Mouse (Mus musculus) ES-Bruce4 (cell line): ENCODE results near the gene Actc1. TPM values are rescaled to one million over a fixed set of nuclear protein-coding genes. Genes with fewer than 3 reads are reported as not detected.

ENCODE experiments used
- H3K27ac ChIP-seq: 2 replicates; pipeline ENCODE4 v1.5.1; 2012; ENCODE audit warnings: low read length, inconsistent platforms; ENCODE audit not compliant: insufficient read depth
- H3K27me3 ChIP-seq: 2 replicates; pipeline ENCODE4 v1.6.1; 2012; ENCODE audit warnings: mild to moderate bottlenecking, low read length, inconsistent platforms; ENCODE audit not compliant: control insufficient read depth, poor library complexity, insufficient read depth, severe bottlenecking
- H3K36me3 ChIP-seq: 2 replicates; pipeline ENCODE4 v1.6.1; 2012; ENCODE audit warnings: inconsistent platforms, mild to moderate bottlenecking, low read length, moderate library complexity; ENCODE audit not compliant: control insufficient read depth, poor library complexity, insufficient read depth, severe bottlenecking
- H3K4me1 ChIP-seq: one replicate; pipeline ENCODE4 v1.8.1; 2011; ENCODE audit warnings: low read length; ENCODE audit not compliant: control insufficient read depth, insufficient read depth
- H3K4me3 ChIP-seq: 2 replicates; pipeline ENCODE4 v1.5.1; 2011; ENCODE audit warnings: low read depth, mild to moderate bottlenecking, low read length
- H3K9ac ChIP-seq: 2 replicates; pipeline ENCODE4 v1.6.1; 2012; ENCODE audit warnings: low read depth, mild to moderate bottlenecking, inconsistent platforms; ENCODE audit not compliant: poor library complexity, severe bottlenecking
- H3K9me3 ChIP-seq: replicated peaks from 2 replicates; pipeline ENCODE4 v1.6.1; 2012; ENCODE audit warnings: mild to moderate bottlenecking, low read length, inconsistent platforms; ENCODE audit not compliant: control insufficient read depth, poor library complexity, insufficient read depth, severe bottlenecking
- CTCF ChIP-seq: IDR thresholded peaks from one replicate; pipeline ENCODE4 v1.8.1; 2011; ENCODE audit warnings: low read depth, low read length
- EP300 ChIP-seq: IDR thresholded peaks from 2 replicates; pipeline ENCODE4 v1.6.1; 2011; ENCODE audit warnings: low read depth, low read length; ENCODE audit not compliant: insufficient read depth
- POLR2A ChIP-seq: IDR thresholded peaks from one replicate; pipeline ENCODE4 v1.8.1; 2011; ENCODE audit warnings: low read length; ENCODE audit not compliant: insufficient read depth
- polyA plus RNA-seq: library from polyadenylated mRNA; stranded (reverse); fragments of >200 nt; gene quantifications from 2 replicates; pipeline ENCODE4 v1.2.4, GENCODE M21; 2011; ENCODE audit warnings: low read depth; ENCODE audit not compliant: missing spikeins, insufficient read depth, insufficient read length

Actc1 gene
- 1.4 and 2.1 TPM in 2 replicates for polyA plus RNA-seq

DNA sequence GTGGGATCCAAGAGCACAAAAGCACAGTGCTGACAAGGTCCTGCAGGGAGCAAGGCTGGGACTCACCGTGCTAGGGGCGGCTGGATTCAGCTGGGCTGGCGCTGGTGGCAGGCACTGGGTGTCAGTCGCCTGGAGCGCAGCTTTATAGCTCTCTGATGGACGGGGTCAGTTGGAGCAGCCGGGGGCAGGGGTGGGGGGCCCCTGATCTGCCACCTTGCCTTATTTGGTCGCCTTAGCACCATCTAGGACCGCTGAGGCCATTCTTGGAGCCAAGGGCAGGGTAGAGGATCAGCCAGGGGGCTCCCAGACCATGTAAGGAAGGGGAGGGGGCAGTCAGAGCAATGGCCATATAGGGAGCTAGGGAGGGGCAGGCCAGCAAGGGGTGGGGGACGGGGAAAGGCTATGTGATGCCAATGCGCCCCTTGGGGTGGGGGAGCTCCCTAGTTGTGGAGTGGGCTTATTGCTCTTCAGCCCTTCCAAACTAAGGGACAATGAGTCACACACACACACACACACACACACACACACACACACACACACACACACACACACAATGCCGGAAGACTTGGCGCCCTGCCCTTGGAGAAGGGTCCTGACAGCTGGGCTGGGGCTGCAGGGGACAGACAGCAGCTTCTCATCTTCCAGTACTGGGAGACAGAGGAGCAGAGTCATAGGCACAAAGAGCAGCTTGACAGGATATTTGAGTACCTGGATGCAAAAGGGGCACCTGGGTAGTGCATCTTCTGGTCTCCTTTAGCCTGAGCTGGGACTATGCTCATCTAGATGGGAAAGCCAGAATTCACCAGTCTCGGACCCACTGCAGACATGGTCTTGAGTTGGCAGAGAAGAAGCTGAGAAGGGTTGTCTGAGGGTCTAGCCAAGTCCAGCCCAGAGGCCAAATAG lies at the start of gene Actc1:
Gene Actc1 (minus strand): TSS at position 853 of the 903 bp plus-strand sequence.
- Histone ChIP-seq H3K4me3 (no peak within 1 kb of the TSS), H3K27ac (no peak within 1 kb of the TSS), H3K4me1 (no peaks in the 10 kb centered on the region), H3K36me3 (no peaks in the 10 kb centered on the region), H3K9ac (no peak within 1 kb of the TSS), H3K9me3 (no peaks in the 10 kb centered on the region), H3K27me3 (no peaks in the 10 kb centered on the region)
- TF ChIP-seq POLR2A: no peak
- TF ChIP-seq CTCF: no peak
- TF ChIP-seq EP300: no peak

DNA sequence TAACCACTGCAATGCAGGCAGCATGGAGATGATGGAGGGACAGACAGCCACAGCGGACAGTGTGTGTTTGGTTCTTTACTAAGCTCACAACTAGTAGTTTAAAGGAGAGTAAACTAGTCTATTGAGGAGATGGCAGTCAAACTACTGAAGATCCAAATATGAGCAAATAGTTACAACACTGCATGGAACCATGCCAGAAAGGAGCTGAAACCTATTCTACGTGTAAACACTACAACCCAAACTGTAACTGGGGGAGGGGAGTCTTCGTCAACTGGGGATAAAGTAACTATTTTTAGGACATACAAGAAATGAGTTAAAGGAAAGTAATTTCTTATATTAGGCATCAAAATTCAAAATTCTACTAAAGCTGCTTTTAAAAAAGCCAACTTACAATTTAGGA lies 49.1 kb upstream of the Actc1 start:
- no peak overlapping the region for H3K4me3 ChIP-seq
- H3K27ac ChIP-seq: no peak overlapping the region
- TF ChIP-seq EP300 (no peak), POLR2A (no peak), CTCF (no peak)
- H3K9me3 ChIP-seq: no peaks in the 10 kb centered on the region
- H3K36me3 ChIP-seq: peaks cover 54% of the 10 kb centered on the region
- H3K27me3 ChIP-seq: no peaks in the 10 kb centered on the region
- H3K4me1 ChIP-seq: no peaks in the 10 kb centered on the region
- H3K9ac ChIP-seq: no peak overlapping the region

DNA sequence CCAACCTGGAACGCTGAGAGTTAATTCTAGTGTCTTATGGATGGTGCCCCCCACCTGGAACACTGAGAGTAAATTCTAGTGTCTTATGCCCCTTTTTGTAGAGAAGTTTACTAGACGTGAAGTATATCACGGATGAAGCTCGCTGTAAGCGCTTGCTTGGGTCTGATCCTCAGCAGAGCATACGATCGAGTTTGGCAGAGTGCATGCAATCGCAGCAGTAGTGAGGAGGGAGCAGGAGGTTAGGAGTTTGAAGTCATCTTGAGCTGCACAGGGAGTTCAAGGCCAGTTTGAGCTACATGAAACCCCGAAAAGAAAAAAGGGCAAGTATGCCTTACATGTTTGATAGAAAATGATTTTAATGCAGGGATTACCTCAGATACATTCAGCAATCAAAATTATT lies 47.5 kb upstream of the Actc1 start:
- no peaks in the 10 kb centered on the region for H3K27me3 ChIP-seq

DNA sequence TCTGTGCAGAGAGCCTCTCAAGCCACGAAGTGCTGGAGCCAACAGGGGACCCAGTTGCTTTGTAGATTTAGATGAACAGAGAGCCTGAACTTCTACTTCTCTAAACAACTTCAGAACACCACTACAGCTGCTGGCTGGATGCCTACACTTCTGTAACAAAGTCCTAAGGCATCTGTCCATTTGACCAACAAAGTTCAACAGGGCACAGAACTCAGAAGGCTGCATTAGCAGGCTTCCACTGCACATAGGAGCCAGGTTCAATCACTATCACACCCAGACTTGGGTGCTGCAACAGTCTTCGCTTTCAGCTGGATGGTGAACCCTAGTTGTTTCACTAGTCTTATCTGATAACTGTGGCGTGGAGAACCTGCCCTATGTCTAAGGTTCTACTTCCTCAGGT lies 46.5 kb upstream of the Actc1 start:
- no peak overlapping the region for H3K4me3 ChIP-seq
- H3K36me3 ChIP-seq: peaks cover 37% of the 10 kb centered on the region
- TF ChIP-seq POLR2A (no peak), CTCF (no peak), EP300 (no peak)
- no peaks in the 10 kb centered on the region for H3K4me1 ChIP-seq
- H3K9ac ChIP-seq: no peak overlapping the region
- no peaks in the 10 kb centered on the region for H3K27me3 ChIP-seq
- H3K9me3 ChIP-seq: no peaks in the 10 kb centered on the region
- H3K27ac ChIP-seq: no peak overlapping the region

More for the DNA sequence above, 47.5 kb upstream of the Actc1 start:
- H3K4me3 ChIP-seq: no peak overlapping the region
- no peaks in the 10 kb centered on the region for H3K4me1 ChIP-seq
- no peak overlapping the region for H3K9ac ChIP-seq
- no peaks in the 10 kb centered on the region for H3K9me3 ChIP-seq
- H3K36me3 ChIP-seq: peaks cover 44% of the 10 kb centered on the region
- TF ChIP-seq CTCF (no peak), POLR2A (no peak), EP300 (no peak)
- no peak overlapping the region for H3K27ac ChIP-seq

DNA sequence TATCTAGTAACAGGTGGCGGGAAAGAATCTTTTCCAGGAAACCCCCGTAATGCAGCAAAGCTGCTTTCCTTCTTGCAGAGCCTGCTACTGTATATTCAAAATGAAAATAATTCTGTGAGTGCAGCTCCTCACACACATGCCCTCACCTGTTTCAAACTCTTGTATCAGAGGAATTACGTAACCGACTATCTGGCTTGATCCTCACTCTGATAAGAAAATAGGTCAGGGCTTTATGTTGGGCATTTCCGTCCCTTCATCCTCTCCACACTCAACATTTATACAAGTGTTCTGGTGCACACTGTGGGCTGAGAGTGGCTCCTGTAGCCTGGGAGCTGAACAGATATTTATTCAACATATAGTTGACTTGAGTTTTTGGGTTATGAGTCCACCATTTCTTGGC lies 45.8 kb upstream of the Actc1 start:
- no peaks in the 10 kb centered on the region for H3K9me3 ChIP-seq
- no peaks in the 10 kb centered on the region for H3K4me1 ChIP-seq
- no peak overlapping the region for H3K4me3 ChIP-seq
- no peaks in the 10 kb centered on the region for H3K27me3 ChIP-seq
- H3K36me3 ChIP-seq: peaks cover 30% of the 10 kb centered on the region
- H3K9ac ChIP-seq: no peak overlapping the region
- H3K27ac ChIP-seq: no peak overlapping the region
- TF ChIP-seq POLR2A (no peak), EP300 (no peak), CTCF (no peak)

DNA sequence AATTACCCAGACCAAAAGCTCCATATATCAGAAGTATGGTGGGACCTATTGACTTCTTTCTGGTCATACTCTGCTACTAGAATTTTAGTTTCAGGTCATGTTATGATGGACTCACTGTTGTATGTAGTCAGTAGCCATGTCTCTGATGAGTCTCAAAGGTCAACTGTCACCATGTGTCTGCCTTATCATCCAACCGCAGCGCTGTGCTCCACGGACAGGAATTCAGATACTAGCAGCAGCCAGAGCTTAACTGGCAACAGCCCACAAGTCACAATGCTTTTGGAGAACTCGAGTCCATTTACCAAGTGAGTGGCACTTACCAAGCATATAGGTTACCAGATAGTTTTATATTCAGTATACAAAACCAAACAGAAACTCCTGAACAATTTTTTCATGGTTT lies 44.3 kb upstream of the Actc1 start:
- TF ChIP-seq EP300: no peak
- TF ChIP-seq CTCF: no peak
- TF ChIP-seq POLR2A: no peak
- H3K27ac ChIP-seq: no peak overlapping the region

More for the DNA sequence above, 44.3 kb upstream of the Actc1 start:
- Histone ChIP-seq H3K27me3 (no peaks in the 10 kb centered on the region), H3K9me3 (no peaks in the 10 kb centered on the region), H3K36me3 (peaks cover 21% of the 10 kb centered on the region), H3K9ac (no peak overlapping the region), H3K4me3 (no peak overlapping the region), H3K4me1 (no peaks in the 10 kb centered on the region)
